Mouse (Mus musculus): ENCODE results near the gene Plpp6. TPM values are rescaled to one million over a fixed set of nuclear protein-coding genes. Genes with fewer than 3 reads are reported as not detected.
"Not testable (repeated sequence)": the region's sequence is repeated elsewhere in the genome, so short reads cannot be mapped to it uniquely, and the experiment has no call there.

Plpp6 gene
- total RNA-seq, 2 experiments from 2014 or later, result 1.5 to 2.0 TPM

DNA sequence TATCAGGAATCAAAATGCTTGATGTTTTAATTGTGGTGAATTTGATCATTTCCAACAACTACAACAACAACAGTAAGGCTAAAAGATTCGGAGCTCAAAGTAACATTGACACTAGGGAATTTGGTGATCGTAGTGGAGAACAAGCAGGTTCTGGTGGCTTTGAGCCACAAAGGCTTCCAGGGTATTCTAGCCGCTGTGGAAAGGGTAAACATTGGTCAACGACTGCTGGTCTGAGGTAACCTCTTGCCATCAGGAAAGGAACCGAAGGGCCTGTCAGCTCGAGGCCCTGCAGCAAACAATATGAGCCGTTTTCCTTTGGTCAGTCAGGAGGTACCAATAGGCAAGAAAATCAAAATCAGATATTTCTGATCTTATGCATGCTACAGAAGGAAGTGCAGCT is 18.9 kb downstream of the Plpp6 start:
- no peak for DNase-seq

DNA sequence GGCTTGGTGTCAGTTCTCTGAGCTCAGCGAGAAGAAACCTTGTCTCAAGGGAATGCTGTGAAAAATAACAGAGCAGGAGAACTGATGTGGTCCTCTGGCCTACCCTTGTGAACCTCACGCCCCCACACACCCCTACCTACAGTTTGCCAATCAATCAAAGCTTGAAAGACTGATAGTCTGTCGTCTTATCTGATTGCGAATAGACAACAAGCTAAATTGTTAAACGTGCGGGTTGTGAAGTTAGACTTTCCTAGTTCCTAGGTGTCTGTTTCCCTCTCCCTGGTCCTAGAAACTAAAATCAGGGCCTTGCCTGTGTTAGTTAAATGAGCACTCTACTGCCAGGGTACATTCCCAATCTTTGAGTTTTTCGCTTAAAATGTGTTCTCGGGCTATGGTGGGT is 25.8 kb downstream of the Plpp6 start:
- DNase-seq, result no peak

DNA sequence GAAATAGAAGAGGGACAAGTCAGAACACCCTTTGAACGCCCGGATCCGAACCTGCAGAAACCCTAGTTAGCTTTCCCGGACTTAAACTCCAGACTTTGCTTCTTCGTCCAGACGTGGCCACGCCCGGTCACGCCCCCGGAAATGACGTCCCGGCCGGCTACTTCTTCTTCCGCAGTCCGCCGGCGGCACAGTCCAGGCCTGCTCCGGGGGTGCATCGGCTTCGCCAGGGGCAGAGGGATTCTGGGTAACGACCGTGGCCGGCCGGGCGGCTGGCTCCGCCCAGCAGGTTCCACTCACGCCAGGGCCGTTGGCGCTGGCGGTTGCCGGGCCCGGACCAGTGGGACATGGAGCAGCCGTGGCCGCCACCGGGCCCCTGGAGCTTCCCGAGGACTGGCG is 26.4 kb downstream of the Plpp6 start, which contains the start of gene Cdc37l1:
Gene Cdc37l1, plus strand, starts transcription at position 159 of the 396 bp plus-strand sequence.
- DNase-seq, result peak; percentile 97

DNA sequence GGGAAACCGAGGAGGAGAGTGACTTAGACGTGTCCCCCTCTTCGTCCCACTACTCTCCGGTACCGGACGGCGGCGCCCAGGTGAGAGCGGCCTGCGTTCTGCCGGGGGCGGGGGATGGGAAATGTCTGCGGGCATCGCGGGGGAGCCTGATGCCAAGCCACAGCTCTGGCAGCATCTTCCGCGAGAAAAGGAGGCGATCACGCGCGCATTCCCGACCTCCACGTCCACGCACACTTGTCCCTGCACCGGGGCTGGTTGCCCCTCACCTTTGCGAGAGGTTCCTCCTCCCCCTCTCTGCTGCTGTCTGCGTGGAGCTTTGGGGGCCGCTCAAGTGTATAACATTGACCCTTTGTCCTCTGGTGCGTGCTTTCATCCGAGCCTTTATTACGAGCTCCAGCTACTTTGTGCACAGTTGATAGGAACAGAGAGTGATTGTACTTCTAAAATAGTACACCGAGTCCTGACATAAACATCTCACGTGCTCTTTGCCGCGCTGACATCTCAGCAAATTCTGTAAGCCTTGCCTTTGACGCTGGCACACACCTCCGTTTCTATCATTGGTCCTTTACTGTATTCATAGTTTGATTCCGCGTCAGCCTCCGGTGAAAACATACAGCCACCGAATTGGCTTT is 27.0 kb downstream of the Plpp6 start:
- no peak for DNase-seq

DNA sequence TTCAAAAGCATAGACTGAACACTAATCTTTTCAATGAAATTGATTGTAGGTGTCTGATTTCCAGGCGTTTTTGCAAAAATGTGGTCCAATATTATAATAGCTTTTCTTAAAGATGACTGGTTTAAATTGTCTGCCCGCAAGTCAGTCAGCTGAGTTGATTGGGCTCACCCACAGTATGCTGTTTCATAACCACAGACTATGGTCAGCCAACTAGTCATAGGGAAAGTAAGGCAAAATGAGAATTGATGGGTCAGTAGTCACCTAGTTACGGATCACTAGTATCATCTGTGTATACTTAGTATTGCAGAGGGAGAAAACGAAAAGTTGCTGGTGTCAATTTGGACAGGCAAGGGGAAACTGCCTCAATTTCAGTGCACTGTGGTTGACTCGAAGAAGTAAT is 27.6 kb downstream of the Plpp6 start:
- DNase-seq, result no peak

DNA sequence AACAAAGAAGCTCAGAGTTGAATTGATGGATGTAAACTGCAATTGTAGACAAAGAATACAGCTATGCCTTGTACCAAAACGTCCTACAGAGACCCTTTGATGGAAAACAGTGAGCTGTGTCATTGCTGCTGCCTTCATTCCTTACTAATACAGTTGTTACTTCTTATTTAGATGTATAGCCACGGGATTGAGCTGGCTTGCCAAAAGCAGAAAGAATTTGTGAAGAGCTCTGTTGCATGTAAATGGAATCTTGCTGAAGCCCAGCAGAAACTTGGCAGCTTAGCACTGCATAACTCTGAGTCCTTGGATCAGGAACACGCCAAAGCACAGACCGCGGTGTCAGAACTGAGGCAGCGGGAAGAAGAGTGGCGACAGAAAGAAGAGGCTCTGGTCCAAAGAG is 31.1 kb downstream of the Plpp6 start:
- no peak for DNase-seq

DNA sequence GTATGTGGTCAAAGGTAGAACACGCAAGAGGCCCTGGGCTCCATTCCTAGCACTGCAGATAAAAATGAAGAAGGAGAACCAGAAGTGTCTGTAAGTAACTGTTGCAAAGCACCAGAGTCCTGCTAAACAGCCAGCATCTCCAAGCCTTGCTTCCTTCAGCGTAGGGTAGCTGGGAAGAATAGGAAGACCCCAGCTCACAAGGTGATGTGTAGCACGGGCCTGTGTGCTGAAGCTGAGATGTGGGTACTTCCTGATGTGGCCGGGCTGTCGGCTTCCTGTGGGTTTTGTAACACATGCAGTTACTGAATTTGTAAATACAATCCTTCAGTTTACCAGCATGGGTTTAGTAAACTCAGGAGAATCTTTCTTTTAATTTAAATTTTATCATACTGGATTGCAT is 31.6 kb downstream of the Plpp6 start:
- no peak for DNase-seq

DNA sequence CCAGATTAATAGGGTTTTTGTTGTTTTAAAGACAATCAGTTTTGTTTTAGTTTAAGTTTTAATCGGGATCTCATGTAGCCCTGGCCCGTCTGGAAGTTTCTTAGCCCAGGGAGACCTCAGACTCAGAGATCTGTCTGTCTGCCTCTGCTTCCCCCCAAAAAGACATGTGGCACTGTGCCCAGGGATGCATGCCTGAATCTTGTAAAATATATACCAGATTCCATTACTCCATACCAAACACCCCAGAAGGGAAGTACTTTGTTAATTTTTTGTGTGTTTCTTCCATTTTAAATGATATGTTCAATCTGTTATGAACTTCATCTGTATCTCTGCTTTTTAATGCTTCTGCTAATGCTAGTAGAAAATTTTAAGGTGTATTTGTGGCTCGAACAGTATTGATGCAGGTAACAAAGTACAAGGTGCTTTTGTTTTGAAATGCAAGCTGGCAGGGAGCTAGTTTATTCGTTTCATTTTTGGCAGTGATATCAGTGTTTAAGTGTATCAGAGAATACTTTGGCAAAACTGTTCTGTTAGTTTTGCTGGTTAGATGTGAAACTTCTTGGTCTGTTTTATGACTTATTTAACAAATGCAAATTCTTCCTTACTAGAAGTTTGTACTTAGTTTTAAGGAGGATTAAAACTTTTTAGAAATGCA is 34.4 kb downstream of the Plpp6 start:
- DNase-seq, result no peak

DNA sequence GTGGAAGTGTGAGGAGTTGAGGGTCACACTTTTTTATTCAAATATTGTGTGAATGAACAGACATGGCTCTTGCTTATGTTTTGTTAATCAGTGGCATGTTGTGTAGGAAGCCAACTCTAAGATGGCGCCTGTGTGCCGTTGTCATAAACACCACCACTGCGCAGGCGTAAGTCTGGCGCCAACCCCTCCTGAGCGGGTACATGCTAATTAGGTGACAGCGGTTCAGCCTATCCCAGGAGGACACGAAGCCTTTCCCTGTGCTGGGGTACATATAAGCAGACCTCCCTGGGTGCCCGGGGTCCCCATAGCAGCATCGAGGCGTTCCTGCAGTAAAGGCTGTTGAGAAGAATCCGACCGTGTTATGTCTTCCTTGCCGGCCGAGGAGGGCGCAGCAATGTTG is 36.6 kb downstream of the Plpp6 start:
- not testable (repeated sequence) for DNase-seq

DNA sequence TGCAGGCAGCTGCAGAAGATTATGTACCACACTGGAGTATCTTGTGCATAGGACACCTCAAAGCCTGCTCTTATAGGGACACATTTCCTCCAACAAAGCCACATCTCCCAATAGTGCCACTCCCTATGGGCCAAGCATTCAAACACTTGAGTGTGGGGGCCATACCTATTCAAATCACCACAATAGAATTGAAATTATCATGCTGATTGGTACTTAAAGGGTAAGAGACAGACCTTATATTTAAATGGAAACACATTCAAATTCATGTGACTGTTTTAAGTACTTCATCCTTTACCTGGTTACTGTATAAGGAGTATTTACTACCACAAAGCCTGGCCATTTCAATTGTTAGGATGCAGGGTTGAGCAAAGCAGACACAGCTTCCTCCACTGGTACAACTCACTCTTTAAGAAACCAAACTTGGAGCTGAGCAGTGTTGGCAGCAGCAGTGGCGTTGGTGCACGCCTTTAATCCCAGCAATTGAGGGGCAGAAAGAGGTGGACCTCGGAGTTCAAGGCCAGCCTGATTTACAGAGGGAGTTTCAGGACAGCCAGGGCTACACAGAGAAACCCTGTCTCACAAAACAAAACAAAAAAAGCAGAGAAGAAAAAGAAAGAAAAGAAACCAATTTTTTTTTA is 44.4 kb downstream of the Plpp6 start:
- DNase-seq, result no peak

DNA sequence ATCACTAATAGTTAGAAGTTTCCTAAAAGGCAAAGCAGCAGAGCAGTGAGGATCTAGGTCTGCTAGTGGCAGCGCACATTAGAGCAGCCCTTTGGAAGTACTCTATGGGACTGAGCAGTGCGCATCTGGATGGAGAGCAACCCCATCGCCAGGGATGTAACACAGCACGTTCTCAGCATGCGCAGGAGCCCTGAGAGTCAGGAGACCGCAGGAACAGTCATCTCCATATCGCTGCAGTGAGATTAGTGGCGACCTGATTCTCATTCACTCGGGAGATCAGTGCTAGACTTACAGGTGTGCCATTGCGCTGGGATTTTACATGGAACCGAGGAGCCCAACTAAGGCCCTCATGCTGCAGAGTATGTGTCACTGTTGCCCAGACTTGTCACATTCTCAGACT is 45.3 kb downstream of the Plpp6 start:
- DNase-seq, result no peak

DNA sequence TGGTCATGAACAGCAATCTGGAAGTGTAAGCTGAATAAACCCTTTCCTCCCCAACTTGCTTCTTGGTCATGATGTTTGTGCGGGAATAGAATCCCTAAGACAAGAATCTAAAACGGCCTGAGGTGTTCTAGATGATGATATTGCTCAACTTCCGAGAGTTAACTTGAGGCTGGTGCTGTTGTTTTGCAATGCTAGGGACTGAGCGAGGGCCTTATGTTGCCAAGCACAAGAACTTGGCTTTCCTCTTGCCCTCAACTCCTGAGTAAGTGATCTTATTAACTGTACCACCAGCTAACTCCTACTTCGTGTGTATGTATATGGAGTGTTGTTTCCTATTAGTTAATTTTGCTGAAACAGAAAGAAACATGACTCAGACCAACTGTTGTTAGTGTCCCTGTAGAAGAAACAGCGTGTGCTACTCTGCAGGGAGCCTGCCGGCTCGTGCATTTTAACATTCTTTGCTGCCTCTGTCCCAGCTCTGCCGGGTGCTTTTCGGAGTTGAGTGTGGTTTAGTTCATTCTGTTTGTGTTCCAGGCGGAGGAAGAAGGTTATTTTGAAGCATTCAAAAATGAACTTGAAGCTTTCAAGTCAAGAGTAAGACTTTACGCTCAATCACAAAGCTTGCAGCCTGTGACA is 47.7 kb downstream of the Plpp6 start:
- DNase-seq, result no peak

DNA sequence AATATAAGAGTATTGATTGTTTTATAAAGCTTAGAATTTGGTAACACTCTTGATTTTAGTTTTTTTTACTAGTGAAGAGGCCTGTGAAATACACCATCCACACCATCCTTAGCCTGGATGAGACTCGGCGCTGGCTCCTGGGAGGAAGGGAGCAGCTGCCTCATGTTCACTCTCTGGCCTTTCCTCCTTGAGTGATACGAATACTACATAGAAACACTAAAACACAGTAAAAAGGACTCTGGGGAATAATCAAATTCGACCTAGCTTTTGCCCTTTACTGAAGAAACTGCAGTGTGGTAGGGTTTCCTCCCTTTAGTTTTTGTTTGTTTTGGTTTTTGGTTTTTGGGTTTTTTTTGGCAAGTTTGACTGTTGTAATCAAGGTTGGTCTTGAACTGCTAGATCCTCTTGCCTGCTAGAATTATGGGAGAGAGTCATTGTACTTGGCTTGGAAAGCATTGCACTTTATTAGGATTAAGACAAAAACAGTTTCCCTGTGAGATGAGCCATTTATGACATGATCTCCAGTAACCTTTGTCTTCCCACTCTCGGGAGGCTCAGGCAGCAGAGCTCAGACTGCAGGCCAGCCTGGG is 50.8 kb downstream of the Plpp6 start:
- no peak for DNase-seq

DNA sequence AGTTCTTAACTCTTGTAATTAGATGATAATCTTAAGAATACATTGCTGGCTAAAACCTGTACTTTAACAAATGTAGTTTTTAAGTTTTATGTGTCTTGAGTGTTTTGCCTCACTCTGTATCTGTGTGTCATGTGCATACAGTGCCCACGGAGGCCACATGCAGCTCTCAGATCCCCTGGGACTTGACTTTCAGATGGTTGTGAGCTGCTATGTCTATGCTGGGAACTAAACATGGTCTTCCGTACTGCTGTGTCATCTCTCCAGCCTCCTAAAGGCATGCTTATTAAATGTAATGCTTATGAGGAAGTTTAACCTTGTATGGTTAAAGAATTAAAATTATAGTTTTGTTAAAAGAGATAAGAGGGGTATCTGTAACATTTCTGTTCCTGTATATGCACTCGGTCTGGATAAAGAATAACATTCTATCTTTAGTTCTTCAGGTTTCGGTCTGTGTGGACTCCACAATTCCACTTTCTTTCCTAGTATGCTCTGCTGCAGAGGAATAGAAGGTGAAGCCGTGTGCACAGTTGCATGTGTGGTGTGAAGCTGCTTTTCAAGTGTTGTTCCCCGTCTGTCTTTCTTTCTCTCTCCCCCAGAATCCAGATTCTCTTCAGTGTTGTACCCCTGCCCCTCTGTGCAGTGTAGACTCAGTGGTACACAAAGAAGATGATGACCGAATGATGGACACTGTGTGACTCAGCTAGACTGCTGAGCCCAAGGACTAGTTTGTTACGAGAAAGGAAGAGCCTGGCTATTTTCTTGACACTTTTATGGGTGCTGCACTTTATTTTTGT is 51.9 kb downstream of the Plpp6 start:
- DNase-seq, result no peak

DNA sequence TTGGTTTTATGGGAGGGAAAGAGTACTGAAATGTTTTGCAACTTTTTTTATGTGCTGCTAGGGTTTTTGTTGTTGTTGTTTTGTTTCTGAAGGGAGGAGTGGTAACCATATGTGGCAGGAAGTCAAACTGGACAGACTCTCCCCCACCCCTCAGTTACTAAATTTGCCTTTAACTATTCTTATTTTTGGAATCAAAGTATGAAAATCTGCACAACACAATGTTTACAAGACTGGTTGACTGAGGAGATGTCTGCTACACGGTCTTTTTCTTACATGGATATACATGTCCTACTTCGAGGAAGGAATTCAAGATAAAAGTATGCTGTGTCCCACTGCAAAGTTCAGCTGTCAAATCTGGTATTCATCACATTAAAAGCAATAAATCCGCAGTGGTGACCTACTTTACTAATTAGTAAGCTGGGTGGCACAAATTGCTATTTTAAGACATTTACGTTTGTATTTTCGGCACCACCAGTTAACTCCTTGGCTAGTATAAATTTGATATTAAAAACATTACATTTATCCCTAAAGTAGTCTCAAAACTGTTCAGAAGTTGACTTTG is 52.5 kb downstream of the Plpp6 start:
- DNase-seq, result no peak

Other genes starting within 250 kb of the Plpp6 start
- gene Slc1a1, start 128.9 kb upstream of the Plpp6 start, total RNA-seq (2021), result 1 to 10 TPM; 1.5 to 3.6 TPM
- gene 4430402I18Rik, start 3.8 kb downstream of the Plpp6 start, total RNA-seq (2021), result under 1 TPM; 0.56 to 0.67 TPM
- 10 to 100 TPM; 35.7 to 41.4 TPM for gene Cdc37l1, start 26.4 kb downstream of the Plpp6 start, total RNA-seq (2021)
- gene Ak3, start 84.0 kb downstream of the Plpp6 start, total RNA-seq (2021), result 10 to 100 TPM; 53.8 to 55.3 TPM
- gene Rcl1, start 137.4 kb downstream of the Plpp6 start, total RNA-seq (2021), result 1 to 10 TPM; 6.3 to 8.9 TPM

All from gastrocnemius, postnatal 25 days (tissue).